Mouse (Mus musculus) retina, adult 2 months (tissue): ENCODE measurements around the gene Wdr61.
A peak's percentile ranks its signal among the peaks of the same experiment; 100 is the strongest.

Experiments
- DNase-seq: peaks from one replicate; pipeline ENCODE4 v3.0.0-alpha.2; 2012; ENCODE audit warnings: low read depth, low spot score

Gene Wdr61

GRCm38 (mm10) chr9:54683814-54684605 lies 50.3 kb downstream of the Wdr61 start:
- no peak for DNase-seq

DNA sequence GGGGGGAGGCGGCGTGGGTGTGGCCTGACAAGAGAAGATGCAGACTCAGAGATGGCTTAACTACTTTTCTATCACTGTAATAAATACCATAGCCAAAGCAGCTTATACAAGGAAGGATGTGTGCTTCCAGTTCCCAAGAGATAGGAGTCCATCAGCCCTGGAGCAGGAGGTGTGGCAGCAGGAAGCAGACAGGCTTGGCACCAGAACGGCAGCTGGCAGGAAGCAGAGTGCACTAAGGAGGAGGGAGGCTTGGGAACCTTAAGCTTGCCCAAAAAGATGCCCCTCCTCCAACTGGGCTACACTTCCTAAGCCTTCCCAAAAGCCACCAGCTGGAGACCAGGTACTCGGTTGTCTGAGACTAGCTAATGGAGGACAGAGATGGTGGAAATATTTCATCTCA lies 51.5 kb downstream of the Wdr61 start:
- DNase-seq = no peak

GRCm38 (mm10) chr9:54676531-54676986 lies 57.8 kb downstream of the Wdr61 start:
- peak; percentile 38 for DNase-seq

GRCm38 (mm10) chr9:54673887-54674286 lies 60.4 kb downstream of the Wdr61 start:
- no peak for DNase-seq

DNA sequence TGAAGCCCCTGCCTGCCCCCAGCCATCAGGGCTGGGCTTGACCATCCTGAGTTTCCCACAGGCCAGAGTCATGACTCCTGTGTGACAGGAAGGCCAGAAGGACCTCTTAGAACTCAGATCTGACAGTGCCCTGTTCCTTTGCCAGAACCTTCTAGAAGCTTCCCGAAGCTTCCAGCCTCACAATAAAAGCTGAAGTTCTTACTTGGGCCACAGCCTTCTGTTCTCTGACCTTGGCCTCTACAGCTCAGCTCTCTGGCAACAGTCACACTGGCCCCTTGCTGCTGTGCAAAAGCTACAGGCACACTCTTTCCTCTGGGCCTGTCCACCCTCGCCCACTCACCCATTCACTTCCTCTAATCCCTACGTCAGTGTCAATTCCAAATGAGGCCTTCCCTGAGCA lies 62.4 kb downstream of the Wdr61 start:
- DNase-seq = no peak

GRCm38 (mm10) chr9:54668455-54668854 lies 65.9 kb downstream of the Wdr61 start:
- peak; percentile 6 for DNase-seq

- no peak for DNase-seq
Measured at GRCm38 (mm10) chr9:54666116-54666515, 68.2 kb downstream of the Wdr61 start.
